Mouse (Mus musculus): ENCODE data around the gene Mrpl57.

Gene Mrpl57

DNA sequence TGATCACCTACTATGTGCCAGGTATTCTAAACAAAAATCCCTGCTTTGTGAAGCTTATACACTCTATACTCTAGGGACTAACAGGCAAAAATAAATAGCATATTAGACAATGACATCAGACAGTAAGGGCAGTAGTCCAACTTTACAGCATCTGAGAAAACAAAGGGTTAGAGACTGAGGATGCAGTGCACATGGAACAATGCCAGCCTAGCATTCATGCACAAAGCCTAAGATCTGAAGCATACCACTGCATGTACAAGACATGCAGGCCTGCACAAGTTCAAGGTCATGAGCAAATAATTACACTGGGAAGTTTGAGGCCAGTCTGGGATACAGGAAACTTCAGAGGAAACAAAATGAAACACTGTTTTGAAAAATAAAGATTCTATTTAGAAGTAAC, 33.5 kb downstream of the Mrpl57 start:
- no peak for DNase-seq (ENCODE audit: low spot score in 2 of 2)

DNA sequence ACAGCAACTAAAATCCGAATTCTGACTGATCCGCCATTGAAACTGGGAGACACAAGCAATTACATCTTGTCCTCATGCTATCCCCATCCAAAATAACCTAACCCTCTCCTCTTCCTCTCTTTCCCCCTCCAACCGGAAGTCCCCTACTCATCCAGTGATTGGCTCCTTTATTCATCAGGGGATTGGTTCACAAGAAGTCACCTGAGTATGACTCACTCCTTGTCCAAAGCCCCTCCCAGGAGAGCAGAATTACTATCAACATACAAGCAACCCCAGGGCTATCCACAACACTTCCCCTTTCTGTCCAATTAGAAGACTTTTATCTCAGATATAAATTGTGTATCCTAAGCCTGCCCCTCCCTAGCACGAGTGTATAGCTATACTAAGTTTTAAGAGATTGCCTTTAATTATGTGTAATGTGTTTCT, 36.0 kb downstream of the Mrpl57 start:
- no peak for DNase-seq (ENCODE audit: low spot score in 2 of 2)

DNA sequence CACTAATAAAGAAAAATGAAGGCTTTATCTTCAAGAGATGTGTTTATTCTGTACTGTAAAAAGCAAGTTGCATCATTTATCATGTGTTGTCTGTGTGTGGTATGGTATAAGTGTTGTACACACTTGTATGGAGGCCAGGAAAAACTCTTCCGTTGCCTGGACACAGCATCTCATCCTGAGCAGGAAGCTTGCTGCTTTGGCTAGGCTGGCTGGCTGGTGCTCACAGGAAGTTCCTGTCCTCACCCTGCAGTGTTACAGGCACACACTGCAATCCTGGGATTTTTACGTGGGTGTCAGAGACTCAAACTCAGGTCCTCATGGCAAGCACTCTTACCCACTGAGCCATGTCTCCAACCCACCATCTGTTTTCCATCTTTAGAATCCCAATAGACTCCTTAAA, 37.1 kb downstream of the Mrpl57 start:
- DNase-seq (ENCODE audit: low spot score in 2 of 2), result no peak

DNA sequence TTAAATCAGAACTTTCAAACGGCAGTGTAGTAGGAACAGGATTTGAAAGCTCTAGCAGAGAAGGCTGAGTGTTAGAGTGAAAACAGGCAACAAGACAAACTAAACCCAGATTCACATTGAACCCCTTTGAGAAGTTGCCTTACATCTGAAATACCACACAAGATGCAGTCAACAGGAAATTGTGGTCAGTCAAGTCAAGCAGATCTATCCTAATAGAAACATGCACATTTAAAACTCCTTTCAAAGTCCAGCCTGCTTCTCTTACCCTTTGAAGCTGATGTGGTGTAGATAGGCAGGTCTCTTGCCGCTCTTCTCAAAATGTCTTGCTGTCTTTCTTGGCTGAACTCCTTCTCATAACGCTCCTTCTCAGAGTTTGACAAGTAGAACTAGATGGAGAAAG, 39.2 kb downstream of the Mrpl57 start:
- no peak for DNase-seq (ENCODE audit: low spot score in 2 of 2)

DNA sequence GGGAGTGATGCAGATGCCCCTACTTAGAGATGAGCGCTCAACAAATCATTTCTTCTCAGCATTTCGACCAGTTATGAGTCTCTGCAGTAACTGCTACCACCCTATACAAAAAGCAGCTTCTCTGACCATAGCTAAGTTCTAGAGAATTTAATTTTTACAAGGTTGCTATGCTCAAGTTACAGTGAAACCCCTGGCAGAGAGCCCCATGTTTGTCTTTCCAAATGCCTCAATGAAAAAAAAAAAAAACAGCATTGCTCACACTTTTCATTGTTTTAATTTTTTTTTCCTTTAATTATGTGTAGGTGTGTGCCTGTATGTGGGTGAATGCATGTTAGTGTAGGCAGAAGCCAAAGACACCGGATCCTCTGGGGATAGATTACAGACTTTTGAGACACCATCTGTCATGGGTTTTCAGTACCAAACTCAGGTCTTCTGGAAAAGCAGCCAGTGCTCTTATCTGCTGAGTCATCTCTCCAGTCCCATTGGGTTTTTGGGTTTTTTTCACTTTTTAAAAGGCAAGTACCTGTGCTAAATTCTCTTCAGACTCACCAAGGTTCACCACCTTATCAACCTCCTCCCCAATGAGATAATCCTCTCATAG, 40.7 kb downstream of the Mrpl57 start:
- DNase-seq (ENCODE audit: low spot score in 2 of 2), result no peak

DNA sequence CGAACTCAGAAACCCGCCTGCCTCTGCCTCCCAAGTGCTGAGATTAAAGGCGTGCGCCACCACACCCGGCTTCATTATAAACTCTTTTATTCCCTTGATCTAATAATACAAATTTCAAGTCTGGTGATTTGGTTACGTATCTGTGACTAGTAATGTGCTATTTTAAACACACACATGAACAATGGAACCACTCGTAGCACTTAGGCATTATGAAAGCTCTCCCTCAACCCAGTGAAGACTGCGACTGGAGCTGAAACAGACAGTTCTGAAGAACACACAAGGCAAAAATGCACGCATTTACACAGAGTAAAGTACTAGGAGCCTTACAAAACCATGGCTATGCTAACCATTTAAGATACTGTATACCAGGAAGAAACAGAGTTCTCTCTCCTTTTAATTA, 51.9 kb downstream of the Mrpl57 start:
- DNase-seq (ENCODE audit: low spot score in 2 of 2), result no peak

All from frontal cortex, postnatal 14 days (tissue).